Comparison of ENCODE assay signal across 9 mouse cellular contexts in genomic region chr7:112354503-112354951, GRCm38 (mm10).
DNase-seq lines count a peak whose midpoint lies in the region; ATAC-seq and TF ChIP-seq lines count a peak whose summit lies in the region.
"Had no signal": no experiment of that assay in that cellular context is flagged by ENCODE, and none has a peak within 500 bp of the region (broad histone marks: within the 10 kb centered on the region; RNA-seq: fewer than 3 reads in every experiment).

No protein-coding gene starts in this region.

- H3K4me3 ChIP-seq in heart, embryonic 16.5 days (ENCODE audit: low read length) = no peak overlapping the region
- H3K4me3 ChIP-seq in heart, postnatal 0 days (ENCODE audit: low read depth, low read length) = no peak overlapping the region
- H3K4me3 ChIP-seq in midbrain, embryonic 15.5 days = no peak overlapping the region

- TF ChIP-seq EP300 in heart, postnatal 0 days (IDR thresholded peaks at IDR 0.05; ENCODE audit: low read depth) = no peak

- peak overlapping the region; percentile 42 for H3K9ac ChIP-seq in heart, embryonic 16.5 days (ENCODE audit: low read length)
- no peak overlapping the region for H3K9ac ChIP-seq in heart, postnatal 0 days (replicated peaks; ENCODE audit: low read depth, low read length)
- no peak overlapping the region for H3K9ac ChIP-seq in midbrain, embryonic 15.5 days

- peaks cover 58% of the 10 kb centered on the region for H3K4me1 ChIP-seq in heart, embryonic 16.5 days (ENCODE audit: control insufficient read depth, insufficient read depth, low read length)
- H3K4me1 ChIP-seq in heart, postnatal 0 days (ENCODE audit: control insufficient read depth, insufficient read depth) = peaks cover 33% of the 10 kb centered on the region
- peaks cover 13% of the 10 kb centered on the region for H3K4me1 ChIP-seq in midbrain, embryonic 15.5 days

- peaks cover 33% of the 10 kb centered on the region for H3K36me3 ChIP-seq in heart, embryonic 16.5 days (ENCODE audit: control insufficient read depth, insufficient read depth)
- H3K36me3 ChIP-seq in heart, postnatal 0 days (replicated peaks; ENCODE audit: control insufficient read depth, insufficient read depth, low read length) = peaks cover 65% of the 10 kb centered on the region
- H3K36me3 ChIP-seq in midbrain, embryonic 15.5 days (replicated peaks) = no peaks in the 10 kb centered on the region
- H3K36me3 ChIP-seq: G1E had no signal

- H3K4me2 ChIP-seq in heart, embryonic 16.5 days (ENCODE audit: low read depth, low read length) = no peak overlapping the region
- no peak overlapping the region for H3K4me2 ChIP-seq in heart, postnatal 0 days (ENCODE audit: low read depth, low read length)
- no peak overlapping the region for H3K4me2 ChIP-seq in midbrain, embryonic 15.5 days

- H3K27me3 ChIP-seq in heart, embryonic 16.5 days (ENCODE audit: control insufficient read depth, insufficient read depth, low read length) = no peaks in the 10 kb centered on the region
- no peaks in the 10 kb centered on the region for H3K27me3 ChIP-seq in heart, postnatal 0 days (ENCODE audit: control insufficient read depth, insufficient read depth, low read length)
- H3K27me3 ChIP-seq in midbrain, embryonic 15.5 days (replicated peaks) = no peaks in the 10 kb centered on the region

- DNase-seq in heart, adult 8-10 months (ENCODE audit: low spot score) = no peak
- peak; percentile 62 for DNase-seq in cerebellum, adult 9-11 months
- peak; percentile 75 for DNase-seq in heart, postnatal 0 days (ENCODE audit: low spot score)
- DNase-seq in kidney, postnatal 36 days = peak; percentile 89 to 92
- no peak for DNase-seq in natural killer cell, adult 2 months (ENCODE audit: low spot score in 2 of 2)
- DNase-seq in spleen, postnatal 14 days (ENCODE audit: low spot score in 2 of 2) = no peak

- H3K9me3 ChIP-seq in heart, embryonic 16.5 days (replicated peaks; ENCODE audit: control insufficient read depth, low read length) = no peaks in the 10 kb centered on the region
- no peaks in the 10 kb centered on the region for H3K9me3 ChIP-seq in heart, postnatal 0 days (replicated peaks; ENCODE audit: control insufficient read depth, low read length)
- no peaks in the 10 kb centered on the region for H3K9me3 ChIP-seq in midbrain, embryonic 15.5 days

- peak; percentile 76 for ATAC-seq in heart, embryonic 16.5 days (replicated peaks; ENCODE audit: extremely low read depth, insufficient read depth, low FRiP score)
- ATAC-seq in heart, postnatal 0 days (ENCODE audit: insufficient read depth, low read depth) = peak; percentile 62
- peak; percentile 72 for ATAC-seq in midbrain, embryonic 15.5 days (replicated peaks)

- WGBS in heart, embryonic 16.5 days = 27% methylated on average over 7 of the region's 7 CpGs
- WGBS in heart, postnatal 0 days = 20% methylated on average over 7 of the region's 7 CpGs
- WGBS in midbrain, embryonic 15.5 days = 11% methylated on average over 7 of the region's 7 CpGs

- TF ChIP-seq CTCF in heart, postnatal 0 days (IDR thresholded peaks at IDR 0.05; ENCODE audit: low read depth) = no peak

- peak overlapping the region; percentile 90 for H3K27ac ChIP-seq in heart, embryonic 16.5 days (ENCODE audit: low read length)
- H3K27ac ChIP-seq in heart, postnatal 0 days (ENCODE audit: low read depth) = peak overlapping the region; percentile 62
- H3K27ac ChIP-seq in midbrain, embryonic 15.5 days = peak overlapping the region; percentile 27; the same call in 1 of the 2 replicates

Comparison
In these comparisons a context has a peak if more than half of its experiments do, and no peak if none do; other contexts are left out.
1. DNase-seq: peak in cerebellum, adult 9-11 months (single experiment), heart, postnatal 0 days (single experiment) and kidney, postnatal 36 days (2 of 2); none in heart, adult 8-10 months (single experiment), natural killer cell, adult 2 months (0 of 2) and spleen, postnatal 14 days (0 of 2).
2. H3K27ac ChIP-seq: peak in every context shown above with its lines; median percentile 90 in heart, embryonic 16.5 days; 62 in heart, postnatal 0 days; 27 in midbrain, embryonic 15.5 days.
3. Peak in every context shown above with its lines, with median percentiles within 50 percentile points of each other: ATAC-seq.